Mouse (Mus musculus) ovary, adult 18-20 months (tissue): ENCODE results near the gene Dazap2.
"Not testable (repeated sequence)": the region's sequence is repeated elsewhere in the genome, so short reads cannot be mapped to it uniquely, and the experiment has no call there.

Experiments
- DNase-seq: peaks from one replicate; pipeline ENCODE4 v3.0.0; 2022; ENCODE audit warnings: low spot score, mixed read lengths

Dazap2 gene

GRCm38 (mm10) chr15:100614996-100615824 lies at the start of gene Dazap2:
Gene Dazap2 (plus strand): TSS chr15:100615349.
- DNase-seq: peak; percentile 97

DNA sequence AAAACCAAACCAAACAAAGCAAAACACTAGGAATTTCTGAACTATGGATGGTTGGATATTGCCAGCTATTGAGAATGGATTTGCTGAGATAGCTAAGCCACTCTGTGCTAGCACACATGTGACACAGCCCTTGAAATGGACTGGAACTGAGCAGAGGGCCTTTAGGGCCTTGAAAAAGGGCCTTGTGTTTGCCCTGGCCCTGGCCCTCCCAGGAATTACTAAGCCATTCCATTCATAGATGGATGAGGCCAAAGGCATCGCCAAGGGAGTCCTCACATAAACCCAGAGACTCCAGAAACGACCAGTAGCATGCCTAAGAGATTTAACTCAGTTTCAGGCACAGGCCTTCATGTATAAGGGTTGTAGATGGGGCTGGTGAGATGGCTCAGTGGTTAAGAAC lies 48.6 kb upstream of the Dazap2 start:
- no peak for DNase-seq

DNA sequence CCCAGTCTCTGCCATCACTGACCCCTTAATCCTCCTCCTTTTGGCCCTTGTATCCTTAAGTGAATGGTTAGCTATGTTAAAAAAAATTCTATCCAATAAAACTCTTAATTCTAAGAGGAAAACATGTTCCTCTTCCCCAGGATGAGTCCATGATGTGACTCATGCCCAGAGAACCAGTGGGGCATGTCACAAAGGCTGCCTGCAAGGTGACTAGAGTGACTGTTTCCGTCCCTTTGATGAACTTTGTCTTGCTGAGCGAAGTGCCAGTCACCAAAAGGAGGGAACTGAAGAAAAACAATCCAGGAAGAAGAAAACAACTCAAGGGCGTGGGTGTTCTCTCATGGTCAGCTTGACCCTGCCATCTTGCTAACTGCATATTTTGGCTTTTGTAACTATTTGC lies 45.9 kb upstream of the Dazap2 start:
- no peak for DNase-seq

DNA sequence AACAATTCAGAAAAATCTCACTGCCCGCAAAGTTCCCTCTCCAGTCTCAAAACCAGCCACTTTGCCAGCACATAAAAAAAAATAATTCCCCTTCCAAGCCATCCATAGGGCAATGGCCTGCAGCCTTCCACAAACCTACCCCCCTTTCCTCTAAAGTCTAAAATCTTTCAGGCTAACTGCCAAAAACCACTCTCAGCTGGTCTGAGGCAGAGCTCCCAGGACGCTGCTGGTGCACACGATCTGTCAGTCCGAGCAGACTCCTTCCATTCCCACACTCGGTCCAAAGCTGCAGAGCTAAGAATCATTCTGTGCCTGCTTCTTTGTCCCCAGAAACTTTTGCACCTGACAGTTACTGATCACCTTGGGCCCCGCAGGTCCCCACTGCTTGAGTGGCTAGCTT lies 41.2 kb upstream of the Dazap2 start:
- DNase-seq: no peak

GRCm38 (mm10) chr15:100574378-100574777 lies 40.8 kb upstream of the Dazap2 start:
- DNase-seq: no peak

- no peak for DNase-seq
Measured at GRCm38 (mm10) chr15:100575366-100575765, 39.8 kb upstream of the Dazap2 start.

- DNase-seq: no peak
Measured at GRCm38 (mm10) chr15:100576392-100576791, 38.8 kb upstream of the Dazap2 start.

- DNase-seq: no peak
Measured at GRCm38 (mm10) chr15:100576810-100577209, 38.3 kb upstream of the Dazap2 start.

GRCm38 (mm10) chr15:100577972-100578371 lies 37.2 kb upstream of the Dazap2 start:
- DNase-seq: no peak

DNA sequence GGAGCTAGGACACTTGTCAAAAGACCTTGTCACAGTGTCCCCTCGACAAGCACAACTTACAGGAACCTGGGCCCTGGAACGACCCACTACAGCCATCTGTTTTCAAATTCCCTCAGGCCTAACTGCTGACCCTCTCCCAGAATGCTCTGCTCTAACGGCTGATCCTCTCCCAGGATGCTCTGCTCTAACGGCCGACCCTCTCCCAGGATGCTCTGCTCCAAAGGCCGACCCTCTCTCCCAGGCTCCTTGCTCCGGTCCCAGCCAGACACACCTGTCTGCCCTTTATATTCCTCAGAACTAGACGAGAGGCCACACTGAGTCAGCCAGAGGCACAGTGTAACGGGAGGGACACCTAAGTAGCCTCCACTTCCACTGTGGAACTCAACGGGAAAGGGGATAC lies 35.0 kb upstream of the Dazap2 start:
- no peak for DNase-seq

DNA sequence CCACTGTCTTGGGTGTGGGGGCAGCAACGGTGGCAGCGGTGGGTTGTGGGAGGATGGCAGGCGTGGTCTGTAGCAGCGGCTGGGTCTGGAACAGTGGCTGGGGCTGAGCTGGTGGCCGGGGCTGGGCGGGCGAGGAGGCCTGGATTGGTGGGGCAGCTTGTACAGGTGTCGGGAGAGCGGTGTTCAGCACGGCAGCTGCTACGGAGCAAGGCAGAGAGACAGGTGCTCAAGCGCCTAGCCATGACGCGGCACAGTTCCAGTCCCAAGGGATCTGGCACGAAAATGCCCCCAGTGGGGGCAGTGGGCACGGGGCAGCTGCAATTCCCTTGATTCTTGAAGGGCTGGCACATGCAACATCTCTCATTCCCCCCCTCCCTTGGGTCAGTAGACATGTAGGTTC lies 29.2 kb upstream of the Dazap2 start:
- no peak for DNase-seq

- no peak for DNase-seq
Measured at GRCm38 (mm10) chr15:100587166-100587565, 28.0 kb upstream of the Dazap2 start.

GRCm38 (mm10) chr15:100588297-100588696 lies 26.9 kb upstream of the Dazap2 start:
- DNase-seq: no peak

DNA sequence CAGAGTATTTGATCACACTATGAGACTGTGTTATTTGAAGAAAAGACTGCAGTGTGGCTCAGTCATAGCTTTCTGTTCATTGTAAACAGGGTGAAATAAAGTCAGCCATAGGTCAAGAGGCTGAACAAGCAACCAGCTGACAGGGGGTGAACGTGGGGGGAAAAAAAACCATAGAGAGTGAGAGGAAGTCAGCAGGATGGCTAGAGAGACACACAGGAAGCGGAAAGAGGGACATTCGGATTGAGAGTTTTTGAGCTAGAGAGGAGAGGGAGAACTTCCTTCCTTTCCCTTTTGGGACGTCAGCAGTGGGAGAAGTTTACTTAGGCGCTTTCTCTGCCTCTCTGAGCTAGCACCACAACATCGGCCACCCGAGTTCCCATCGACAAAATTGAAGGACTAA lies 24.7 kb upstream of the Dazap2 start:
- no peak for DNase-seq

- DNase-seq: no peak
Measured at GRCm38 (mm10) chr15:100592817-100593216, 22.3 kb upstream of the Dazap2 start.

- DNase-seq: no peak
Measured at GRCm38 (mm10) chr15:100598287-100598882, 16.8 kb upstream of the Dazap2 start.

GRCm38 (mm10) chr15:100598883-100599275 lies 16.3 kb upstream of the Dazap2 start:
- DNase-seq: peak; percentile 24

- no peak for DNase-seq
Measured at GRCm38 (mm10) chr15:100599276-100600046, 15.7 kb upstream of the Dazap2 start, which contains the start of gene Pou6f1. Gene Pou6f1 (minus strand): TSS chr15:100599984.

GRCm38 (mm10) chr15:100600047-100600695 lies 15.0 kb upstream of the Dazap2 start:
- DNase-seq: peak; percentile 49

DNA sequence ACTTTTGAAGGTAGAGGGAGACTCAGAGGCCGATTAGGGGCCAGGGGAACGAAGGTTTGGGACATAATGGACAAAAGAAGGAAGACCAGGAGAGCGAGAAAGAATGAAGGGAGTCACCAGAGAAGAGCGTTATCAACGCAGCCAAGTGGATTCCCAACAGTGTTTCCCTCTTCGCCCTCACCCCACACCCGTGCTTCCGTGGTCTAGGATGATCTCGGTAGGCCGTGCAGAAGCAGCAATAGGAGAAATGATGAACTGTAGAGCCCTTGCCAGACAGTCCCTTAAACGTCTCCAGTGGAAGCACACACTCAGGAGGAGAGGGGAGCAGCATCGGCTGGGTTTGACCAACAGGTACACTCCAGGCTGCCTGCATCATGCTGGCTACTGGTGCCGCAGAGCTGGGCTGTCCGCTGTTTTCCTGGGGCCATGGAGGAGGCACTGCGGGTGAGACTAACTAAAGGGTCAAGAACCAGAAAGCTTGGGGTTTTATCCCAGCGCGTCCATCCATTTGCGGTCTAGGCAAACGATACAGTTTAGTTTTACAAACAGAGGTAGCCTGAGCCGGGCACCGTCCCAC lies 14.4 kb upstream of the Dazap2 start:
- DNase-seq: no peak

GRCm38 (mm10) chr15:100601669-100602068 lies 13.5 kb upstream of the Dazap2 start:
- DNase-seq: no peak

DNA sequence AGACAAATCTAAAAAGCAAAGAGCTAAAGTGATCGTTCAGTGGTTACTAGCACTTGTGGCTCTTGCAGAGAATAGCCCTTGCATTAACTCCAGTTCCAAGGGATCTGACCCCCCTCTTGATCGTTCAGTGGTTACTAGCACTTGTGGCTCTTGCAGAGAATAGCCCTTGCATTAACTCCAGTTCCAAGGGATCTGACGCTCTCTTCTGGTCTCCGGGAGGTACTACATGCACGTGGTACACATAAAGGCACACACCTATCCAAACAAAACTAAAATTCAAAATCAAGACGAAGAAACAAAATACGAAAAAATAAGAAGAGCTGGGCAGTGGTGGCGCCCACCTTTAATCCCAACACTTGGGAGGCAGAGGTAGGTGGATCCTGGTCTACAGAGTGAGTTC lies 8.5 kb upstream of the Dazap2 start:
- not testable (repeated sequence) for DNase-seq
